Mouse (Mus musculus) lung, adult 2 months (tissue): ENCODE measurements at regions not wholly inside any gene's neighbourhood (a gene's known extent, or its start where the extent isn't known, plus 50 kb on each side); places are given as distances from the start of the nearest gene placed in this dataset.

Source experiments
- CTCF ChIP-seq: fragments of 200-500 bp; IDR thresholded peaks from 2 replicates; pipeline ENCODE4 v1.5.1; 2011; ENCODE audit warnings: mild to moderate bottlenecking, low read length, control low read depth; ENCODE audit not compliant: insufficient read depth
- POLR2A ChIP-seq: fragments of 200-500 bp; IDR thresholded peaks from 2 replicates; pipeline ENCODE4 v1.6.1; 2011; ENCODE audit warnings: low read depth, mild to moderate bottlenecking, control low read depth, low read length, borderline replicate concordance; ENCODE audit errors: extremely low read depth

DNA sequence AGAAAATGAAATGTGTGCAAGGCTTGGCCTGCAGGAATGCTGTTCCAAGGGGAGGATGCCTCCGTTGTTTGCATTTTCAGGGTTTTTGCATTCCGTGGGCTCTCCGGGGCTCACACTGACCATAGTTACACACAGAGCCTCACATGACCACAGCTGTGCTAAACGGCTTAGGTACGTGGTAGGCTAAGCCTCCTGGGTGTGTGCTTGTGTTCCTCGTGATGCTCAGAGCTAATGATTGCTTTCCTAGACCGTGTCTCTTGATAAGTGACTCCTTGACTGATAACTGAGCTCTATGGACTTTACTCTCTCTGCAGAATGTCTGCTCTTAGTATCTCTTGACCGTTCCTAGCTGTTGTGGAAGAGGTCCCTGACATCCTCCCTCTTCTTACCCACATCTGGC is 238.9 kb upstream of the Foxq1 start:
- TF ChIP-seq POLR2A (no peak), CTCF (no peak)
